Mouse (Mus musculus): ENCODE data around the gene Gm9049.
"Not testable (repeated sequence)": the region's sequence is repeated elsewhere in the genome, so short reads cannot be mapped to it uniquely, and the experiment has no call there.

The Gm9049 gene

DNA sequence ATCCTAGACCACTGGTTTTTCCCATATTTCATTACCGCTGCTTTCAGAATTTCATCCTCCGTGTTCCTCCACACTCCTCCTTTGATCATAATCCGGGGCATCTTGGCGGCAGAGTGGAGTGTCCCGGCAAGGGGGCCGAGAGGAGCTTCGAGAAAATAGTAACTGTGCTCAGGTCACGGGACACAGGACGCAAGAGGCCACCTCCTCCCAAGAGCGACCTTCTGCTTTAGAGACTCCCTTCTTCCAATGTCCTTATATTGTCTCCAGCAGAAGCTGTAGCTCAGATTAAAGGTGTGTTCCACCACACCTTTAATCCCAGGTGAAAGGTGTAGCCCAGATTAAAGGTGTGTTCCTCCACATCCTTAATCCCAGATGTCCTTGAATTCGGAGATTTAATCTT lies at the start of gene Gm9049:
Gene Gm9049, minus strand, starts transcription at position 101 of the 400 bp plus-strand sequence.
- not testable (repeated sequence) for DNase-seq (ENCODE audit: low spot score)

DNA sequence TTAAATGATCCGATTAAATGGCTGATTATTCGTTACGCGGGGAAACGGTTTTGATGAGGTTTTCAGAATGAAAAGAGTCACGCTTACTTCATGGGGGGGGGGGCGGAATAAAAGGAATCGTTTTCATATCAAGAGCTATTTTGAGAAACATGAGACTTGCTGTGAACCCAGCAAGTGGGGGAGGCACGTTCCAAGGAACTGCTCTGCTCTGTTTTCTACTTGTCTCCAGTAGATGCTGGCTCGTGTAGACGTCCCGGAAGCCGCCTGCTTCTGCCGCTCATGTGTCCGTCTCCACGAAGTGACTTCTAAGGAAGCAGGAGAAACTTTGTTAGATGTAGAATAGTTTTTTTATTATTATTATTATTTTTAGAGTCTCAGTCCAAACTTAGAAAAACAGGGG lies 46.0 kb upstream of the Gm9049 start:
- no peak for DNase-seq (ENCODE audit: low spot score)

- DNase-seq (ENCODE audit: low spot score), result peak; percentile 95
Measured at GRCm38 (mm10) chr10:118370443-118370842, 16.5 kb upstream of the Gm9049 start.

GRCm38 (mm10) chr10:118369518-118369917 lies 15.6 kb upstream of the Gm9049 start:
- no peak for DNase-seq (ENCODE audit: low spot score)

- DNase-seq (ENCODE audit: low spot score), result not testable (repeated sequence)
Measured at GRCm38 (mm10) chr10:118348579-118348978, 5.3 kb downstream of the Gm9049 start, which contains the start of gene Gm9048. Gm9048 (minus strand) TSS chr10:118348679.

DNA sequence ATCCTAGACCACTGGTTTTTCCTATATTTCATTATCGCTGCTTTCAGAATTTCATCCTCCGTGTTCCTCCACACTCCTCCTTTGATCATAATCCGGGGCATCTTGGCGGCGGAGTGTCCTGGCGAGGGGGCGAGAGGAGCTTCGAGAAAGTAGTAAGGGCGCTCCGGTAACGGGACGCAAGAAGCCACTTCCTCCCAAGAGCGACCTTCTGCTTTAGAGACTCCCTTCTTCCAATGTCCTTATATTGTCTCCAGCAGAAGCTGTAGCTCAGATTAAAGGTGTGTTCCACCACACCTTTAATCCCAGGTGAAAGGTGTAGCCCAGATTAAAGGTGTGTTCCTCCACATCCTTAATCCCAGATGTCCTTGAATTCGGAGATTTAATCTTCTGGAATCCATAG lies 10.8 kb downstream of the Gm9049 start, which contains the start of gene Gm9046:
Gene Gm9046, minus strand, starts transcription at position 101 of the 400 bp plus-strand sequence.
- DNase-seq (ENCODE audit: low spot score), result not testable (repeated sequence)

DNA sequence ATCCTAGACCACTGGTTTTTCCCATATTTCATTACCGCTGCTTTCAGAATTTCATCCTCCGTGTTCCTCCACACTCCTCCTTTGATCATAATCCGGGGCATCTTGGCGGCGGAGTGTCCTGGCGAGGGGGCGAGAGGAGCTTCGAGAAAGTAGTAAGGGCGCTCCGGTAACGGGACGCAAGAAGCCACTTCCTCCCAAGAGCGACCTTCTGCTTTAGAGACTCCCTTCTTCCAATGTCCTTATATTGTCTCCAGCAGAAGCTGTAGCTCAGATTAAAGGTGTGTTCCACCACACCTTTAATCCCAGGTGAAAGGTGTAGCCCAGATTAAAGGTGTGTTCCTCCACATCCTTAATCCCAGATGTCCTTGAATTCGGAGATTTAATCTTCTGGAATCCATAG lies 16.2 kb downstream of the Gm9049 start, which contains the start of gene Gm9045:
Gene Gm9045, minus strand, starts transcription at position 101 of the 400 bp plus-strand sequence.
- DNase-seq (ENCODE audit: low spot score), result not testable (repeated sequence)

GRCm38 (mm10) chr10:118332308-118332707 lies 21.6 kb downstream of the Gm9049 start, which contains the start of gene Gm9044:
Gm9044 (minus strand) TSS chr10:118332408.
- not testable (repeated sequence) for DNase-seq (ENCODE audit: low spot score)

DNA sequence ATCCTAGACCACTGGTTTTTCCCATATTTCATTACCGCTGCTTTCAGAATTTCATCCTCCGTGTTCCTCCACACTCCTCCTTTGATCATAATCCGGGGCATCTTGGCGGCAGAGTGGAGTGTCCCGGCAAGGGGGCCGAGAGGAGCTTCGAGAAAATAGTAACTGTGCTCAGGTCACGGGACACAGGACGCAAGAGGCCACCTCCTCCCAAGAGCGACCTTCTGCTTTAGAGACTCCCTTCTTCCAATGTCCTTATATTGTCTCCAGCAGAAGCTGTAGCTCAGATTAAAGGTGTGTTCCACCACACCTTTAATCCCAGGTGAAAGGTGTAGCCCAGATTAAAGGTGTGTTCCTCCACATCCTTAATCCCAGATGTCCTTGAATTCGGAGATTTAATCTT lies 27.0 kb downstream of the Gm9049 start, which contains the start of gene Gm9040:
Gene Gm9040, minus strand, starts transcription at position 101 of the 400 bp plus-strand sequence.
- not testable (repeated sequence) for DNase-seq (ENCODE audit: low spot score)

DNA sequence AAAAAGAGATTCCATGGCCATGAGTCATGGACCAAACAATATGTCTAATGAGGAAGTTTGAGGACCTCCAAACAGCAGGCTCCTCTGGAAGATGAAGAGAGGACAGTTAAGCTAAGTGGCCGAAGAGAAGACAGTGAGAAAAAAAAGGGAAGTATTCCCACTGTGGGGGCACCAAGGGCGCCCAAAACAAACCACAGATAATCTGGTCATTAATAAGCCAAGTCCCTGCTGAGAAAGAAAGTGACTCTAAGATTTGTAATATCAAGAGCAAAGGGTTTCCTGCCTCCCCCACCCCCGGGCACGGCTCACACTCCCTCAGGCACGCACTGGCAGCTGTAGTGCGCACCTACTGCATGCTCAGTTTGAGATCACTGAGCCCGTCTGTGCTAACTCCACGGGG lies 34.9 kb downstream of the Gm9049 start:
- no peak for DNase-seq (ENCODE audit: low spot score)

GRCm38 (mm10) chr10:118302133-118302532 lies 51.8 kb downstream of the Gm9049 start:
- DNase-seq (ENCODE audit: low spot score), result not testable (repeated sequence)

Measured in embryo, embryonic 10.5 days (tissue).